Mouse (Mus musculus): Measurements from ENCODE around the gene Prkcb. TPM values are rescaled to one million over a fixed set of nuclear protein-coding genes. Genes with fewer than 3 reads are reported as not detected.

Prkcb gene
- total and polyA plus RNA-seq, 2 experiments from 2014 or later = 196 to 307 TPM

GRCm38 (mm10) chr7:122665311-122666049, 376.9 kb downstream of the Prkcb start:
- DNase-seq (ENCODE audit: low spot score) = no peak
- H3K27me3 ChIP-seq (ENCODE audit: insufficient read depth, low read length) = no peaks in the 10 kb centered on the region
- TF ChIP-seq CTCF (IDR thresholded peaks at IDR 0.05) = no peak
- no peaks in the 10 kb centered on the region for H3K9me3 ChIP-seq (ENCODE audit: low read length)
- H3K27ac ChIP-seq (ENCODE audit: low read depth, low read length) = no peak overlapping the region
- no peak overlapping the region for H3K4me2 ChIP-seq (ENCODE audit: low read depth, low read length, poor library complexity, severe bottlenecking)
- ATAC-seq (ENCODE audit: low FRiP score) = no peak
- WGBS = 82% methylated on average over 7 of the region's 7 CpGs
- no peak overlapping the region for H3K9ac ChIP-seq (replicated peaks; ENCODE audit: low read length, poor library complexity, severe bottlenecking)
- H3K4me1 ChIP-seq (ENCODE audit: insufficient read depth, low read length) = no peaks in the 10 kb centered on the region
- H3K36me3 ChIP-seq (ENCODE audit: insufficient read depth, low read length) = no peaks in the 10 kb centered on the region
- H3K4me3 ChIP-seq (ENCODE audit: low read depth, low read length) = no peak overlapping the region

GRCm38 (mm10) chr7:122667903-122668302, 379.4 kb downstream of the Prkcb start:
- Histone ChIP-seq H3K9ac (replicated peaks; ENCODE audit: low read length, poor library complexity, severe bottlenecking) (no peak overlapping the region), H3K4me3 (ENCODE audit: low read depth, low read length) (no peak overlapping the region), H3K27me3 (ENCODE audit: insufficient read depth, low read length) (no peaks in the 10 kb centered on the region), H3K4me1 (ENCODE audit: insufficient read depth, low read length) (no peaks in the 10 kb centered on the region), H3K4me2 (ENCODE audit: low read depth, low read length, poor library complexity, severe bottlenecking) (no peak overlapping the region), H3K9me3 (ENCODE audit: low read length) (no peaks in the 10 kb centered on the region), H3K27ac (ENCODE audit: low read depth, low read length) (no peak overlapping the region), H3K36me3 (ENCODE audit: insufficient read depth, low read length) (no peaks in the 10 kb centered on the region)
- peak; percentile 81 for TF ChIP-seq CTCF (IDR thresholded peaks at IDR 0.05)
- DNase-seq (ENCODE audit: low spot score) (peak; percentile 64), ATAC-seq (ENCODE audit: low FRiP score) (no peak)
- 26% methylated on average over 5 of the region's 5 CpGs for WGBS

- H3K4me3 ChIP-seq (ENCODE audit: low read depth, low read length) = peak within 1 kb of the TSS; percentile 40
- no peaks in the 10 kb centered on the region for H3K27me3 ChIP-seq (ENCODE audit: insufficient read depth, low read length)
- DNase-seq (ENCODE audit: low spot score) (no peak), ATAC-seq (ENCODE audit: low FRiP score) (peak; percentile 20; the same call in 1 of the 2 replicates)
- WGBS = 4% methylated on average over 13 of the region's 13 CpGs
- H3K9me3 ChIP-seq (ENCODE audit: low read length) = no peaks in the 10 kb centered on the region
- no peaks in the 10 kb centered on the region for H3K36me3 ChIP-seq (ENCODE audit: insufficient read depth, low read length)
- H3K27ac ChIP-seq (ENCODE audit: low read depth, low read length) = 0 out of 2 replicates have a peak within 1 kb of the TSS, but pooled peaks have one; percentile 48
- peak within 1 kb of the TSS; percentile 47 for H3K9ac ChIP-seq (replicated peaks; ENCODE audit: low read length, poor library complexity, severe bottlenecking)
- no peak; the same call in 1 of the 2 replicates for TF ChIP-seq CTCF (IDR thresholded peaks at IDR 0.05)
- H3K4me2 ChIP-seq (ENCODE audit: low read depth, low read length, poor library complexity, severe bottlenecking) = peak within 1 kb of the TSS; percentile 84
- H3K4me1 ChIP-seq (ENCODE audit: insufficient read depth, low read length) = 0 out of 2 replicates have a peak, but pooled peaks cover 3% of the 10 kb centered on the region
Observed at GRCm38 (mm10) chr7:122670442-122670872, 381.9 kb downstream of the Prkcb start, which contains the start of gene Cacng3. Gene Cacng3, plus strand, starts transcription at chr7:122670492.

GRCm38 (mm10) chr7:122670873-122671641, 382.5 kb downstream of the Prkcb start:
- H3K27ac ChIP-seq (ENCODE audit: low read depth, low read length) = 0 out of 2 replicates have a peak overlapping the region, but pooled peaks have one; percentile 48
- H3K9ac ChIP-seq (replicated peaks; ENCODE audit: low read length, poor library complexity, severe bottlenecking) = peak overlapping the region; percentile 47
- H3K9me3 ChIP-seq (ENCODE audit: low read length) = no peaks in the 10 kb centered on the region
- 0 out of 2 replicates have a peak, but pooled peaks cover 3% of the 10 kb centered on the region for H3K4me1 ChIP-seq (ENCODE audit: insufficient read depth, low read length)
- TF ChIP-seq CTCF (IDR thresholded peaks at IDR 0.05) = no peak; the same call in 1 of the 2 replicates
- 5% methylated on average over 42 of the region's 45 CpGs for WGBS
- peak overlapping the region; percentile 40 for H3K4me3 ChIP-seq (ENCODE audit: low read depth, low read length)
- H3K36me3 ChIP-seq (ENCODE audit: insufficient read depth, low read length) = no peaks in the 10 kb centered on the region
- H3K4me2 ChIP-seq (ENCODE audit: low read depth, low read length, poor library complexity, severe bottlenecking) = peak overlapping the region; percentile 84
- H3K27me3 ChIP-seq (ENCODE audit: insufficient read depth, low read length) = no peaks in the 10 kb centered on the region
- peak; percentile 68; the same call in 1 of the 2 replicates for ATAC-seq (ENCODE audit: low FRiP score)
- peak; percentile 89 for DNase-seq (ENCODE audit: low spot score)

GRCm38 (mm10) chr7:122672981-122673380, 384.4 kb downstream of the Prkcb start:
- Histone ChIP-seq H3K27me3 (ENCODE audit: insufficient read depth, low read length) (no peaks in the 10 kb centered on the region), H3K4me2 (ENCODE audit: low read depth, low read length, poor library complexity, severe bottlenecking) (peak overlapping the region; percentile 84), H3K36me3 (ENCODE audit: insufficient read depth, low read length) (no peaks in the 10 kb centered on the region), H3K9me3 (ENCODE audit: low read length) (no peaks in the 10 kb centered on the region), H3K4me3 (ENCODE audit: low read depth, low read length) (peak overlapping the region; percentile 40), H3K27ac (ENCODE audit: low read depth, low read length) (no peak overlapping the region), H3K4me1 (ENCODE audit: insufficient read depth, low read length) (0 out of 2 replicates have a peak, but pooled peaks cover 3% of the 10 kb centered on the region), H3K9ac (replicated peaks; ENCODE audit: low read length, poor library complexity, severe bottlenecking) (no peak overlapping the region)
- ATAC-seq (ENCODE audit: low FRiP score) = no peak
- TF ChIP-seq CTCF (IDR thresholded peaks at IDR 0.05) = peak; percentile 40; the same call in 1 of the 2 replicates
- DNase-seq (ENCODE audit: low spot score) = peak; percentile 35
- WGBS = 38% methylated on average over 5 of the region's 5 CpGs

Data from midbrain, postnatal 0 days (tissue).